Mouse (Mus musculus): ENCODE measurements around the gene Dhx29. TPM values are rescaled to one million over a fixed set of nuclear protein-coding genes. Genes with fewer than 3 reads are reported as not detected.

Gene Dhx29
- polyA plus RNA-seq, 1 experiment from 2014 or later: 34.9 TPM

DNA sequence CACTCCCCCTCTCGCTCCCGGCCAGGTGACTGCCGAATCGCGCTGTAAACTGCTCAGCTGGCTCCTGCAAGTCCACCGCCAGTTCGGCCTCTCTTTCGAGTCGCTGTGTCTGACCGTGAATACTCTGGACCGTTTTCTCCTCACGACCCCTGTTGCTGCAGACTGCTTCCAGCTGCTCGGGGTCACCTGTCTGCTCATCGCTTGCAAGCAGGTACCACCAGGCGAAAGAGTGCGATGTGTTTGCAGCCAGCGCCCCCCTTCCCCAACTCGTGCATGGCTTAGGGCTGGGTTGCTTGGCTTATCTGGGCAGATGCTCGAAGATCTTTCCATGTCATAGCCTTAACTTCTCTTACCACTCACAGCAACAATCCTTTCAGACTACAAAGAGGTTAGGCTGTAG, 61.6 kb downstream of the Dhx29 start:
- Histone ChIP-seq H3K4me1 (peaks cover 48% of the 10 kb centered on the region), H3K9me3 (no peaks in the 10 kb centered on the region), H3K36me3 (no peaks in the 10 kb centered on the region), H3K27ac (replicated peaks) (no peak overlapping the region), H3K9ac (replicated peaks) (no peak overlapping the region), H3K4me2 (replicated peaks) (peak overlapping the region; percentile 93), H3K27me3 (peaks cover 72% of the 10 kb centered on the region), H3K4me3 (peak overlapping the region; percentile 46)
- ATAC-seq (replicated peaks): no peak
- under 1% methylated on average over 19 of the region's 19 CpGs for WGBS

DNA sequence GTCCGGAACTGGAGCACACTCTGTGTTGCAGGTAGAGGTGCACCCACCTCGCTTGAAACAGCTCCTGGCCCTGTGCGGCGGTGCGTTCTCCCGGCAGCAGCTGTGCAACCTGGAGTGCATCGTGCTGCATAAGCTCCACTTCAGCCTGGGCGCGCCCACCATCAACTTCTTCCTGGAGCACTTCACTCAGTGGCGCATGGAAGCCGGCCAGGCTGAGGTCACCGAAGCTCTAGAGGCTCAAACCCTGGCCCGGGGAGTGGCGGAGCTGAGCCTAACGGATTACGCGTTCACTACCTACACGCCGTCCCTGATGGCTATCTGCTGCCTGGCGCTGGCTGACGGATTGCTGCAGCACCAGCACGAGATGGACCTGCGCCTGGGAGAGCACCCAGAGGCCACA, 62.3 kb downstream of the Dhx29 start:
- no peaks in the 10 kb centered on the region for H3K9me3 ChIP-seq
- H3K4me2 ChIP-seq (replicated peaks): no peak overlapping the region
- H3K4me3 ChIP-seq: no peak overlapping the region
- H3K4me1 ChIP-seq: peaks cover 51% of the 10 kb centered on the region
- no peak overlapping the region for H3K27ac ChIP-seq (replicated peaks)
- no peak for ATAC-seq (replicated peaks)
- no peak overlapping the region for H3K9ac ChIP-seq (replicated peaks)
- H3K36me3 ChIP-seq: no peaks in the 10 kb centered on the region
- H3K27me3 ChIP-seq: peaks cover 79% of the 10 kb centered on the region
- WGBS: under 1% methylated on average over 23 of the region's 23 CpGs

DNA sequence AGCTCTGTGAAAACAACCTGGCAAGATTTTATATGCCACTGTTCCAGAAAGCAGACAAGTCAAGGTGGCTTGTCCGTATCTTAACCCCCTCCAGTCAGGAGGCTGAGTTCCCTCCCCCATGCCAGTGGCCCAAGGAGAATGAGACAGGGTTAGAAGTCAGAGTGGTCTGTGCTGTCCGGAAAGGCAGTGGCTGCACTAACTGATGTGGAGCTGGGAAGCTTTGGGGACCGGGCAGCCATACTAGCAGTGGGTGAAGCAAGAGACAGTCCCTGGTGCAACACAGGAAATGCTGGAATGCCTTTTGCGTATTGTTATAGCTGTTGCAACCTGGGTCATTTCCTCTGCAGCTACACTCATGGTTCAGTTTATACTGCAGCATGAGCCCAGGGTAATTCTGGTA, 63.1 kb downstream of the Dhx29 start:
- Histone ChIP-seq H3K9me3 (no peaks in the 10 kb centered on the region), H3K27me3 (peaks cover 87% of the 10 kb centered on the region), H3K36me3 (no peaks in the 10 kb centered on the region), H3K9ac (replicated peaks) (no peak overlapping the region), H3K4me2 (replicated peaks) (no peak overlapping the region), H3K4me3 (no peak overlapping the region), H3K27ac (replicated peaks) (no peak overlapping the region), H3K4me1 (peaks cover 51% of the 10 kb centered on the region)
- 11% methylated on average over 4 of the region's 4 CpGs for WGBS
- no peak for ATAC-seq (replicated peaks)

- H3K4me2 ChIP-seq (replicated peaks): peak within 1 kb of the TSS; percentile 83
- WGBS: under 1% methylated on average over 63 of the region's 63 CpGs
- peak within 1 kb of the TSS; percentile 30 for H3K9ac ChIP-seq (replicated peaks)
- H3K9me3 ChIP-seq: no peaks in the 10 kb centered on the region
- H3K27ac ChIP-seq (replicated peaks): no peak within 1 kb of the TSS
- H3K4me1 ChIP-seq: peaks cover 30% of the 10 kb centered on the region
- peak within 1 kb of the TSS; percentile 45 for H3K4me3 ChIP-seq
- H3K27me3 ChIP-seq: peaks cover 87% of the 10 kb centered on the region
- no peaks in the 10 kb centered on the region for H3K36me3 ChIP-seq
- ATAC-seq (replicated peaks): peak; percentile 44
These were observed 66.4 kb downstream of the Dhx29 start, which contains the start of gene Mcidas for GRCm38 (mm10) chr13:112993531-112994152. Gene Mcidas, plus strand, starts transcription at chr13:112993845.

- H3K9ac ChIP-seq (replicated peaks): peak overlapping the region; percentile 30
- no peaks in the 10 kb centered on the region for H3K36me3 ChIP-seq
- under 1% methylated on average over 25 of the region's 25 CpGs for WGBS
- ATAC-seq (replicated peaks): peak; percentile 47
- peaks cover 29% of the 10 kb centered on the region for H3K4me1 ChIP-seq
- peaks cover 87% of the 10 kb centered on the region for H3K27me3 ChIP-seq
- peak overlapping the region; percentile 45 for H3K4me3 ChIP-seq
- peak overlapping the region; percentile 83 for H3K4me2 ChIP-seq (replicated peaks)
- no peaks in the 10 kb centered on the region for H3K9me3 ChIP-seq
- no peak overlapping the region for H3K27ac ChIP-seq (replicated peaks)
These were observed 66.9 kb downstream of the Dhx29 start for GRCm38 (mm10) chr13:112994191-112994590.

DNA sequence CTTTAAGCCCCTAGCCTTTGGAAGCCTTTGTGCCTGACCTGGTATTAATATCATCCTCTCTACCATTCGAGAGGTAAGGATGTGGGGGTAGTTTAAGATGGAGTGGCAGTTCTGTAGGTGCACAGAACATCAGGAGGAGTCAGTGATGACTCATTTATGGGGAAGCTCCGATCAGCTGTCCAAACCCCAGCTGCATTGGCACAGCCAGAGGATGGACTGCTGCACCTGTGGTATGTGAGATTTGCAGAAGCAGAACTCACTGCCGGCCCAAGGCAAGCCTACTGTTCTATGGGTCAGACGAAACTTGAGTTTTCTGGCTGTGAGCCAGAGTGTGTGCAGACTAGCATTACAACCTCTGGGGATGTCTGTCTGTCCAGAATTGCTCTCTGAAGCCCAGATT, 69.2 kb downstream of the Dhx29 start:
- ATAC-seq (replicated peaks): no peak
- H3K36me3 ChIP-seq: no peaks in the 10 kb centered on the region
- no peaks in the 10 kb centered on the region for H3K9me3 ChIP-seq
- H3K27me3 ChIP-seq: peaks cover 80% of the 10 kb centered on the region
- H3K4me3 ChIP-seq: no peak overlapping the region
- H3K9ac ChIP-seq (replicated peaks): no peak overlapping the region
- no peak overlapping the region for H3K4me2 ChIP-seq (replicated peaks)
- WGBS: 47% methylated on average over 4 of the region's 4 CpGs
- peaks cover 23% of the 10 kb centered on the region for H3K4me1 ChIP-seq
- no peak overlapping the region for H3K27ac ChIP-seq (replicated peaks)

DNA sequence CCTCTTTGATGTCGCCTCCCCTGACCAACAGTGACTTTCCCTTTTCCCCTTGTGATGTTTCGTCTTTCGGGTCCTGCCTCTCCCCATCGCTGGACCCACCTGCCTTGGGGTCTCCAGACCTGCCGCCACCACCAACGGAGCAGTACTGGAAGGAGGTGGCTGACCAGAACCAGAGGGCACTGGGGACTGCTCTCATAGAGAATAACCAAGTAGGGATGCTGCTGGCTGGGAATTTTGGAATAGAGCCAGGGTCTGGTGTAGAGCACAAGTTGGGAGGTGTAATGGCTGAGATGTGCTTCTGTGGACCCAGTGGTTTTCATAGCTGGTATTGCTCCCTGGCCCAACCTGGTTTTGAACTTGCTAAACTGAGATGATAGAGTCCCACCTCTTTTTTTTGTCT, 70.1 kb downstream of the Dhx29 start:
- ATAC-seq (replicated peaks): no peak
- H3K27me3 ChIP-seq: peaks cover 75% of the 10 kb centered on the region
- no peak overlapping the region for H3K9ac ChIP-seq (replicated peaks)
- no peak overlapping the region for H3K4me3 ChIP-seq
- H3K9me3 ChIP-seq: no peaks in the 10 kb centered on the region
- no peak overlapping the region for H3K27ac ChIP-seq (replicated peaks)
- H3K36me3 ChIP-seq: no peaks in the 10 kb centered on the region
- WGBS: 70% methylated on average over 6 of the region's 6 CpGs
- peaks cover 23% of the 10 kb centered on the region for H3K4me1 ChIP-seq
- H3K4me2 ChIP-seq (replicated peaks): no peak overlapping the region

- under 1% methylated on average over 44 of the region's 46 CpGs for WGBS
- H3K9me3 ChIP-seq: no peaks in the 10 kb centered on the region
- peak overlapping the region; percentile 91 for H3K4me2 ChIP-seq (replicated peaks)
- peak overlapping the region; percentile 47 for H3K4me3 ChIP-seq
- H3K36me3 ChIP-seq: no peaks in the 10 kb centered on the region
- H3K4me1 ChIP-seq: peaks cover 17% of the 10 kb centered on the region
- peak overlapping the region; percentile 55 for H3K9ac ChIP-seq (replicated peaks)
- peaks cover 64% of the 10 kb centered on the region for H3K27me3 ChIP-seq
- H3K27ac ChIP-seq (replicated peaks): no peak overlapping the region
- ATAC-seq (replicated peaks): peak; percentile 47
These were observed 71.4 kb downstream of the Dhx29 start for GRCm38 (mm10) chr13:112998427-112999201.

GRCm38 (mm10) chr13:113000090-113000489, 72.8 kb downstream of the Dhx29 start:
- no peak overlapping the region for H3K9ac ChIP-seq (replicated peaks)
- H3K9me3 ChIP-seq: no peaks in the 10 kb centered on the region
- H3K27ac ChIP-seq (replicated peaks): no peak overlapping the region
- H3K4me3 ChIP-seq: no peak overlapping the region
- peaks cover 50% of the 10 kb centered on the region for H3K27me3 ChIP-seq
- no peaks in the 10 kb centered on the region for H3K36me3 ChIP-seq
- 77% methylated on average over 3 of the region's 3 CpGs for WGBS
- H3K4me2 ChIP-seq (replicated peaks): no peak overlapping the region
- no peak for ATAC-seq (replicated peaks)
- H3K4me1 ChIP-seq: peaks cover 11% of the 10 kb centered on the region

- Histone ChIP-seq H3K4me2 (replicated peaks) (no peak overlapping the region), H3K27me3 (peaks cover 45% of the 10 kb centered on the region), H3K36me3 (no peaks in the 10 kb centered on the region), H3K4me3 (no peak overlapping the region), H3K9me3 (no peaks in the 10 kb centered on the region), H3K27ac (replicated peaks) (no peak overlapping the region), H3K9ac (replicated peaks) (no peak overlapping the region), H3K4me1 (peaks cover 11% of the 10 kb centered on the region)
- WGBS: 68% methylated on average over 9 of the region's 9 CpGs
- ATAC-seq (replicated peaks): no peak
These were observed 73.5 kb downstream of the Dhx29 start for GRCm38 (mm10) chr13:113000576-113001318.

DNA sequence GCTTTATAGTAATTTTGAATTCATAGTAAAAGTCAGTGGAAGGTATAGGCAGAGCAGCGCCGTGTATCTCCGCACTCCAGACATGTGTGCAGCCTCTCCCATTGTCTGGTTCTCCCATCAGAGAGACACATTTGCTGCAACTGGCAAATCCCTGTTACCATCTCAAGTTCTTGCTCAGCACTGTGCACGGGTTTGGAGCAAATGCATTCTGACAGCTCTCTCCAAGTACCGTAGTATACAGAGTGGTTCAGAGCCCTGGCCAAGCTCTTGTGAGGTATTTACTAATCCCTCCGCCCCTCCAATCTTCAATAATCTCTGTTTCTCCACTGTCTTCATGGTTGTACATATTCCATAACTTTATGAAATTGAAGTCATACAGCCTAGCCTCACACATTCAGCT, 85.4 kb downstream of the Dhx29 start:
- Histone ChIP-seq H3K27me3 (no peaks in the 10 kb centered on the region), H3K36me3 (no peaks in the 10 kb centered on the region), H3K4me3 (no peak overlapping the region), H3K9ac (replicated peaks) (no peak overlapping the region), H3K4me2 (replicated peaks) (peak overlapping the region; percentile 30; the same call in 1 of the 2 replicates), H3K27ac (replicated peaks) (peak overlapping the region; percentile 74), H3K4me1 (peaks cover 5% of the 10 kb centered on the region), H3K9me3 (no peaks in the 10 kb centered on the region)
- 73% methylated on average over 6 of the region's 6 CpGs for WGBS
- ATAC-seq (replicated peaks): peak; percentile 82

Data from forebrain, embryonic 15.5 days (tissue).